In the genomic region with DNA sequence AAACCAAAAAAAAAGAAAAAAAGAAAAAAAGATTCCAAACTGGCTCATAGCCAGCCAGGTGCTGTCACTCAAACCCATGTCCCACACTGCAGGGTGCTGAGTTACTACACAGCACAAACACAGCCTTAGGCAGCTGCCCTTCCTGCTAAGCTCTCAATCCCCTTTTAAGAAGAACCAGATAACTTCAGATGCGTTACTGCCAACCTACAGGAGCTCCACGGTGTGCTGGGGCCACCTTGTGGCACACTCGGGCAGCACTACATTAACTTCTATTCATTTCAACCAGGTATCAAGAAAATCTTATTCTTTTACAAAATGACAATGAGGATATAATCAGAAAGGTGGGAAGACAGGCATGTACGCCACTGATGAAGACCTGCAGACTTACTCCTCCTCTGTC, we compare ENCODE assay signal across 10 mouse cellular contexts. TPM values are rescaled to one million over a fixed set of nuclear protein-coding genes. Genes with fewer than 3 reads are reported as not detected.
A peak's percentile ranks its signal among the peaks of the same experiment; 100 is the strongest.
DNase-seq lines count a peak whose midpoint lies in the region; ATAC-seq lines count a peak whose summit lies in the region.
"Had no signal": no experiment of that assay in that cellular context is flagged by ENCODE, and none has a peak within 500 bp of the region (broad histone marks: within the 10 kb centered on the region; RNA-seq: fewer than 3 reads in every experiment).

No protein-coding gene starts in this region.

- no peaks in the 10 kb centered on the region for H3K27me3 ChIP-seq in hindbrain, embryonic 10.5 days (ENCODE audit: insufficient read depth, poor library complexity, severe bottlenecking)
- no peaks in the 10 kb centered on the region for H3K27me3 ChIP-seq in hindbrain, embryonic 12.5 days
- no peaks in the 10 kb centered on the region for H3K27me3 ChIP-seq in neural tube, embryonic 14.5 days (ENCODE audit: control insufficient read depth, insufficient read depth, low read length)
- H3K27me3 ChIP-seq: embryonic facial prominence, embryonic 15.5 days; lung, embryonic 15.5 days had no signal

- H3K36me3 ChIP-seq in hindbrain, embryonic 10.5 days: peaks cover 96% of the 10 kb centered on the region
- peaks cover 74% of the 10 kb centered on the region for H3K36me3 ChIP-seq in hindbrain, embryonic 12.5 days
- peaks cover 24% of the 10 kb centered on the region for H3K36me3 ChIP-seq in neural tube, embryonic 14.5 days (ENCODE audit: control insufficient read depth, insufficient read depth, low read length)

- peak; percentile 29 for DNase-seq in hindbrain, embryonic 10.5 days (ENCODE audit: low spot score)
- DNase-seq in CD8-positive naive resting alpha-beta T cell, adult 2 months (ENCODE audit: low read depth in 2 of 2, low spot score in 2 of 2): peak; percentile 70 to 75
- peak; percentile 27 for DNase-seq in c-Kit-positive CD71-positive TER-119-negative erythroid progenitor cells, embryonic 14.5 days (ENCODE audit: low read depth)
- DNase-seq in left cerebral cortex, postnatal 4 days: peak; percentile 64
- peak; percentile 78 for DNase-seq in thymus, postnatal 25 days

- no peak overlapping the region for H3K4me3 ChIP-seq in hindbrain, embryonic 10.5 days
- no peak overlapping the region for H3K4me3 ChIP-seq in hindbrain, embryonic 12.5 days
- H3K4me3 ChIP-seq in neural tube, embryonic 14.5 days (ENCODE audit: low read depth, low read length): no peak overlapping the region
- H3K4me3 ChIP-seq: embryonic facial prominence, embryonic 15.5 days; lung, embryonic 15.5 days had no signal

- peaks cover 5% of the 10 kb centered on the region; the same call in 1 of the 2 replicates for H3K4me1 ChIP-seq in hindbrain, embryonic 10.5 days (replicated peaks)
- no peaks in the 10 kb centered on the region for H3K4me1 ChIP-seq in hindbrain, embryonic 12.5 days
- no peaks in the 10 kb centered on the region for H3K4me1 ChIP-seq in neural tube, embryonic 14.5 days (ENCODE audit: control insufficient read depth, insufficient read depth, low read length)
- H3K4me1 ChIP-seq: embryonic facial prominence, embryonic 15.5 days; lung, embryonic 15.5 days had no signal

- H3K9me3 ChIP-seq in hindbrain, embryonic 10.5 days: no peaks in the 10 kb centered on the region
- H3K9me3 ChIP-seq in hindbrain, embryonic 12.5 days (replicated peaks): no peaks in the 10 kb centered on the region
- no peaks in the 10 kb centered on the region for H3K9me3 ChIP-seq in neural tube, embryonic 14.5 days (ENCODE audit: control insufficient read depth, low read length)
- H3K9me3 ChIP-seq: embryonic facial prominence, embryonic 15.5 days; lung, embryonic 15.5 days had no signal

- intact Hi-C loops in left cerebral cortex, postnatal 4 days (cut with DNase I): no loop called here

- WGBS in hindbrain, embryonic 10.5 days: 56% methylated on average over 4 of the region's 4 CpGs
- 47% methylated on average over 4 of the region's 4 CpGs for WGBS in hindbrain, embryonic 12.5 days
- WGBS in neural tube, embryonic 14.5 days: 55% methylated on average over 4 of the region's 4 CpGs

- no peak for ATAC-seq in hindbrain, embryonic 12.5 days (ENCODE audit: low FRiP score)
- peak; percentile 66 for ATAC-seq in granulocyte monocyte progenitor cell, adult 5-6 weeks (replicated peaks; ENCODE audit: poor library complexity, severe bottlenecking)
- peak; percentile 58; the same call in 1 of the 2 replicates for ATAC-seq in neural tube, embryonic 14.5 days (ENCODE audit: low read depth)

- no peak overlapping the region for H3K27ac ChIP-seq in hindbrain, embryonic 10.5 days
- H3K27ac ChIP-seq in hindbrain, embryonic 12.5 days: no peak overlapping the region
- H3K27ac ChIP-seq in neural tube, embryonic 14.5 days (ENCODE audit: low read depth, low read length): no peak overlapping the region
- H3K27ac ChIP-seq: embryonic facial prominence, embryonic 15.5 days; lung, embryonic 15.5 days had no signal

- no peak overlapping the region for H3K4me2 ChIP-seq in hindbrain, embryonic 12.5 days (replicated peaks)
- H3K4me2 ChIP-seq in neural tube, embryonic 14.5 days (ENCODE audit: low read depth, low read length): no peak overlapping the region
- H3K4me2 ChIP-seq: embryonic facial prominence, embryonic 15.5 days; lung, embryonic 15.5 days had no signal

- no peak overlapping the region for H3K9ac ChIP-seq in hindbrain, embryonic 12.5 days
- H3K9ac ChIP-seq in neural tube, embryonic 14.5 days (replicated peaks; ENCODE audit: low read depth, low read length): no peak overlapping the region
- H3K9ac ChIP-seq: embryonic facial prominence, embryonic 15.5 days; lung, embryonic 15.5 days had no signal

RNA-seq across cellular contexts. Expression of a gene that starts 12.0 kb away (rescaled TPM):
- 67.6 and 77.6 TPM in 2 replicates for polyA plus RNA-seq in hindbrain, embryonic 10.5 days (2016; fragmentation: Nextera tagmentation; extraction: Ambion mirVana)
- 62.9 and 71.2 TPM in 2 replicates for polyA plus RNA-seq in hindbrain, embryonic 12.5 days (2016; fragmentation: Nextera tagmentation; extraction: Ambion mirVana)
- 32.2 and 42.1 TPM in 2 replicates for total RNA-seq in granulocyte monocyte progenitor cell, adult 5-6 weeks (2014; fragmentation: Nextera tagmentation)
- total RNA-seq in granulocyte monocyte progenitor cell, adult 5-6 weeks (2017): 45.2 and 89.4 TPM in 2 replicates
- total RNA-seq in left cerebral cortex, postnatal 4 days (2021): 10 to 100 TPM; 40.3 to 42.6 TPM
- 63.6 and 71.8 TPM in 2 replicates for polyA plus RNA-seq in neural tube, embryonic 14.5 days (2014; fragmentation: Nextera tagmentation; extraction: Ambion mirVana)

RNA-seq across cellular contexts. Expression of a gene that starts 16.2 kb away (rescaled TPM):
- polyA plus RNA-seq in hindbrain, embryonic 10.5 days (2016; fragmentation: Nextera tagmentation; extraction: Ambion mirVana): 8.5 and 10.9 TPM in 2 replicates
- polyA plus RNA-seq in hindbrain, embryonic 12.5 days (2016; fragmentation: Nextera tagmentation; extraction: Ambion mirVana): 19.0 and 21.3 TPM in 2 replicates
- total RNA-seq in granulocyte monocyte progenitor cell, adult 5-6 weeks (2014; fragmentation: Nextera tagmentation): 24.7 and 38.2 TPM in 2 replicates
- total RNA-seq in granulocyte monocyte progenitor cell, adult 5-6 weeks (2017): 26.6 and 29.0 TPM in 2 replicates
- 10 to 100 TPM; 56.5 to 58.2 TPM for total RNA-seq in left cerebral cortex, postnatal 4 days (2021)
- 34.0 and 41.0 TPM in 2 replicates for polyA plus RNA-seq in neural tube, embryonic 14.5 days (2014; fragmentation: Nextera tagmentation; extraction: Ambion mirVana)

RNA-seq across cellular contexts. Expression of a gene that starts 50.8 kb away (rescaled TPM):
- 25.1 and 25.7 TPM in 2 replicates for polyA plus RNA-seq in hindbrain, embryonic 10.5 days (2016; fragmentation: Nextera tagmentation; extraction: Ambion mirVana)
- 23.0 and 23.3 TPM in 2 replicates for polyA plus RNA-seq in hindbrain, embryonic 12.5 days (2016; fragmentation: Nextera tagmentation; extraction: Ambion mirVana)
- total RNA-seq in granulocyte monocyte progenitor cell, adult 5-6 weeks (2014; fragmentation: Nextera tagmentation): 13.7 and 18.2 TPM in 2 replicates
- total RNA-seq in granulocyte monocyte progenitor cell, adult 5-6 weeks (2017): 5.3 and 11.9 TPM in 2 replicates
- total RNA-seq in left cerebral cortex, postnatal 4 days (2021): 10 to 100 TPM; 10.7 to 12.8 TPM
- polyA plus RNA-seq in neural tube, embryonic 14.5 days (2014; fragmentation: Nextera tagmentation; extraction: Ambion mirVana): 17.6 and 18.4 TPM in 2 replicates

RNA-seq across cellular contexts. Expression of a gene that starts 50.8 kb away (rescaled TPM):
- 54.3 and 59.7 TPM in 2 replicates for polyA plus RNA-seq in hindbrain, embryonic 10.5 days (2016; fragmentation: Nextera tagmentation; extraction: Ambion mirVana)
- polyA plus RNA-seq in hindbrain, embryonic 12.5 days (2016; fragmentation: Nextera tagmentation; extraction: Ambion mirVana): 34.5 and 36.6 TPM in 2 replicates
- 31.5 and 33.0 TPM in 2 replicates for total RNA-seq in granulocyte monocyte progenitor cell, adult 5-6 weeks (2014; fragmentation: Nextera tagmentation)
- total RNA-seq in granulocyte monocyte progenitor cell, adult 5-6 weeks (2017): 46.3 and 70.4 TPM in 2 replicates
- total RNA-seq in left cerebral cortex, postnatal 4 days (2021): 10 to 100 TPM; 22.1 to 22.5 TPM
- 17.5 and 20.7 TPM in 2 replicates for polyA plus RNA-seq in neural tube, embryonic 14.5 days (2014; fragmentation: Nextera tagmentation; extraction: Ambion mirVana)

RNA-seq across cellular contexts. Expression of a gene that starts 59.6 kb away (rescaled TPM):
- polyA plus RNA-seq in hindbrain, embryonic 10.5 days (2016; fragmentation: Nextera tagmentation; extraction: Ambion mirVana): 14.1 and 17.3 TPM in 2 replicates
- polyA plus RNA-seq in hindbrain, embryonic 12.5 days (2016; fragmentation: Nextera tagmentation; extraction: Ambion mirVana): 20.3 and 23.3 TPM in 2 replicates
- total RNA-seq in granulocyte monocyte progenitor cell, adult 5-6 weeks (2014; fragmentation: Nextera tagmentation): 32.9 and 67.0 TPM in 2 replicates
- total RNA-seq in granulocyte monocyte progenitor cell, adult 5-6 weeks (2017): 10.9 and 13.9 TPM in 2 replicates
- total RNA-seq in left cerebral cortex, postnatal 4 days (2021): 10 to 100 TPM; 40.0 to 40.8 TPM
- polyA plus RNA-seq in neural tube, embryonic 14.5 days (2014; fragmentation: Nextera tagmentation; extraction: Ambion mirVana): 23.8 and 25.3 TPM in 2 replicates

Comparison
In these comparisons a context has a peak if more than half of its experiments do, and no peak if none do; other contexts are left out.
1. DNase-seq: peak in every context shown above with its lines; median percentile 78 in thymus, postnatal 25 days; 72 in CD8-positive naive resting alpha-beta T cell, adult 2 months; 64 in left cerebral cortex, postnatal 4 days; 29 in hindbrain, embryonic 10.5 days; 27 in c-Kit-positive CD71-positive TER-119-negative erythroid progenitor cells, embryonic 14.5 days.